Mouse (Mus musculus) intestine, postnatal 0 days (tissue): ENCODE results near the gene Lrig1. TPM values are rescaled to one million over a fixed set of nuclear protein-coding genes. Genes with fewer than 3 reads are reported as not detected.

Experiments used
- ATAC-seq: fragments of 200-750 bp; cut with Nextera tagmentation; 2 replicates; pipeline ENCODE4 v1.8.0; 2017; ENCODE audit warnings: mild to moderate bottlenecking, moderate TSS enrichment, moderate library complexity
- H3K27ac ChIP-seq: fragments of 300-500 bp; sonication (generic); 2 replicates; pipeline ENCODE4 v1.5.1; 2014; ENCODE audit warnings: mild to moderate bottlenecking, low read depth, low read length, moderate library complexity
- H3K27me3 ChIP-seq: fragments of 300-500 bp; sonication (generic); replicated peaks from 2 replicates; pipeline ENCODE4 v1.6.1; 2014; ENCODE audit warnings: low read length, mixed read lengths; ENCODE audit not compliant: control insufficient read depth, insufficient read depth
- H3K36me3 ChIP-seq: fragments of 300-500 bp; sonication (generic); 2 replicates; pipeline ENCODE4 v1.6.1; 2014; ENCODE audit warnings: mild to moderate bottlenecking, moderate library complexity; ENCODE audit not compliant: control insufficient read depth, insufficient read depth
- H3K4me1 ChIP-seq: fragments of 300-500 bp; sonication (generic); replicated peaks from 2 replicates; pipeline ENCODE4 v1.6.1; 2014; ENCODE audit warnings: antibody characterized with exemption, low read length, mixed read lengths; ENCODE audit not compliant: control insufficient read depth, insufficient read depth
- H3K4me2 ChIP-seq: fragments of 300-500 bp; sonication (generic); replicated peaks from 2 replicates; pipeline ENCODE4 v1.6.1; 2014; ENCODE audit warnings: low read depth, mild to moderate bottlenecking, moderate library complexity
- H3K4me3 ChIP-seq: fragments of 300-500 bp; sonication (generic); 2 replicates; pipeline ENCODE4 v1.5.1; 2014; ENCODE audit warnings: low read depth, low read length
- H3K9ac ChIP-seq: fragments of 300-500 bp; sonication (generic); 2 replicates; pipeline ENCODE4 v1.6.1; 2014; ENCODE audit warnings: mild to moderate bottlenecking, low read depth, low read length
- H3K9me3 ChIP-seq: fragments of 300-500 bp; sonication (generic); 2 replicates; pipeline ENCODE4 v1.6.1; 2016; ENCODE audit warnings: mixed run types; ENCODE audit not compliant: control insufficient read depth
- CTCF ChIP-seq: sonication (generic); IDR thresholded peaks from 2 replicates; pipeline ENCODE4 v1.5.1; 2016; ENCODE audit warnings: low read depth, mild to moderate bottlenecking, control low read depth, antibody characterized with exemption, moderate library complexity
- WGBS: fragments of 180-500 bp; shearing (Covaris S2); extraction: QIAGEN DNeasy Blood & Tissue Kit; methylation state at CpG from one replicate; pipeline ENCODE4 v1.1.7; 2014; 5-methylcytosine and 5-hydroxymethylcytosine counted together
- polyA plus RNA-seq: library from polyadenylated mRNA; unstranded; fragments of >200 nt; fragmentation: Nextera tagmentation; extraction: Ambion mirVana; gene quantifications from 2 replicates; pipeline ENCODE4 v1.2.1, GENCODE M21; 2015

Gene Lrig1
- polyA plus RNA-seq, 1 experiment from 2014 or later = 13.4 TPM

- Histone ChIP-seq H3K9me3 (no peaks in the 10 kb centered on the region), H3K36me3 (no peaks in the 10 kb centered on the region), H3K27me3 (no peaks in the 10 kb centered on the region), H3K9ac (peak overlapping the region; percentile 34; the same call in 1 of the 2 replicates), H3K27ac (peak overlapping the region; percentile 88; the same call in 1 of the 2 replicates), H3K4me1 (peaks cover 5% of the 10 kb centered on the region; the same call in 1 of the 2 replicates), H3K4me3 (peak overlapping the region; percentile 94), H3K4me2 (peak overlapping the region; percentile 77)
- WGBS = 2% methylated on average over 18 of the region's 18 CpGs
- peak; percentile 47; the same call in 1 of the 2 replicates for TF ChIP-seq CTCF
- ATAC-seq = no peak
Measured at GRCm38 (mm10) chr6:94701071-94701470, 1.1 kb upstream of the Lrig1 start.

- peak overlapping the region; percentile 94 for H3K4me3 ChIP-seq
- no peaks in the 10 kb centered on the region for H3K27me3 ChIP-seq
- no peaks in the 10 kb centered on the region for H3K9me3 ChIP-seq
- H3K27ac ChIP-seq = peak overlapping the region; percentile 88; the same call in 1 of the 2 replicates
- ATAC-seq = peak; percentile 23; the same call in 1 of the 2 replicates
- peak overlapping the region; percentile 77 for H3K4me2 ChIP-seq
- H3K4me1 ChIP-seq = peaks cover 5% of the 10 kb centered on the region; the same call in 1 of the 2 replicates
- H3K9ac ChIP-seq = 0 out of 2 replicates have a peak overlapping the region, but pooled peaks have one; percentile 0
- TF ChIP-seq CTCF = no peak
- WGBS = under 1% methylated on average over 8 of the region's 8 CpGs
- no peaks in the 10 kb centered on the region for H3K36me3 ChIP-seq
Measured at GRCm38 (mm10) chr6:94700612-94701011, 654 bp upstream of the Lrig1 start.

GRCm38 (mm10) chr6:94699173-94699987 lies 578 bp downstream of the Lrig1 start:
- Histone ChIP-seq H3K9me3 (no peaks in the 10 kb centered on the region), H3K4me1 (peaks cover 12% of the 10 kb centered on the region), H3K27ac (peak overlapping the region; percentile 88), H3K4me3 (peak overlapping the region; percentile 94), H3K36me3 (no peaks in the 10 kb centered on the region), H3K4me2 (peak overlapping the region; percentile 77), H3K27me3 (no peaks in the 10 kb centered on the region), H3K9ac (peak overlapping the region; percentile 91)
- under 1% methylated on average over 70 of the region's 95 CpGs for WGBS
- peak; percentile 15 for ATAC-seq
- TF ChIP-seq CTCF = no peak

GRCm38 (mm10) chr6:94698509-94699172 lies 1.3 kb downstream of the Lrig1 start:
- Histone ChIP-seq H3K27ac (peak overlapping the region; percentile 11; the same call in 1 of the 2 replicates), H3K9ac (peak overlapping the region; percentile 91), H3K27me3 (no peaks in the 10 kb centered on the region), H3K4me1 (peaks cover 12% of the 10 kb centered on the region), H3K36me3 (no peaks in the 10 kb centered on the region), H3K4me2 (peak overlapping the region; percentile 77), H3K4me3 (peak overlapping the region; percentile 94), H3K9me3 (no peaks in the 10 kb centered on the region)
- WGBS = 3% methylated on average over 11 of the region's 11 CpGs
- no peak for ATAC-seq
- TF ChIP-seq CTCF = no peak

- no peak for TF ChIP-seq CTCF
- no peaks in the 10 kb centered on the region for H3K27me3 ChIP-seq
- peak overlapping the region; percentile 94 for H3K4me3 ChIP-seq
- H3K9ac ChIP-seq = peak overlapping the region; percentile 34; the same call in 1 of the 2 replicates
- H3K9me3 ChIP-seq = no peaks in the 10 kb centered on the region
- H3K27ac ChIP-seq = no peak overlapping the region
- WGBS = 17% methylated on average over 1 of the region's 1 CpGs
- H3K4me1 ChIP-seq = peaks cover 12% of the 10 kb centered on the region
- peak overlapping the region; percentile 77 for H3K4me2 ChIP-seq
- no peak for ATAC-seq
- H3K36me3 ChIP-seq = no peaks in the 10 kb centered on the region
Measured at GRCm38 (mm10) chr6:94697423-94697822, 2.5 kb downstream of the Lrig1 start.
